Mouse (Mus musculus): ENCODE data around the gene Paqr3. TPM values are rescaled to one million over a fixed set of nuclear protein-coding genes. Genes with fewer than 3 reads are reported as not detected.

Gene Paqr3
- polyA plus RNA-seq, 1 experiment, result 1.4 TPM

DNA sequence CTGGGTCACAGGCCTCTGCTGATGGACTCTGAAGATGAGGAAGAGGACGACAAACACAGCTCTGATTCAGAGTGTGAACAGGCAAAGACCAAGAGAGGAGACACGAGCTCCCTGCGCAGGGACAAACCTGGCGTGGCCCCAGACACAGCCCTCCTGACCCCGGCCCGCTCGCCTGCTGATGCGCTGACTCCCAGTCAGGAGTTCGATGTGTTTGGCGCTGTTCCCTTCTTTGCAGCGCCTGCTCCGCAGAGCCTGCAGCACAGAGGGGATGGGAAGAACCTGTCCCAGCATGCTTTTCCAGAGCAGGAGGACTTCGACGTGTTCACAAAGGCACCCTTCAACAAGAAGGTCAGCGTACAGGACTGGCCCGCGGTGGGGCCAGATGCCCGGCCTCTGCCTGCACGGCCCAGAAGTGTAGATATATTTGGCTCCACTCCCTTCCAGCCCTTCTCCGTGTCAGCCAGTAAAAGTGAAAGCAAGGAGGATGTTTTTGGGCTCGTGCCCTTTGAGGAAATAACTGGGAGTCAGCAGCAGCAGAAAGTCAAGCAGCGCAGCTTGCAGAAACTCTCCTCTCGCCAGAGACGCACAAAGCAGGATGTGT, 24.3 kb downstream of the Paqr3 start:
- Histone ChIP-seq H3K36me3 (ENCODE audit: control insufficient read depth, insufficient read depth, low read length) (peaks cover 29% of the 10 kb centered on the region), H3K4me1 (ENCODE audit: control insufficient read depth, insufficient read depth, insufficient read length) (no peaks in the 10 kb centered on the region), H3K4me3 (ENCODE audit: extremely low read depth, insufficient read depth, insufficient read length) (no peak overlapping the region), H3K27ac (ENCODE audit: insufficient read depth, low read length) (no peak overlapping the region), H3K27me3 (ENCODE audit: control insufficient read depth, insufficient read depth, low read length) (no peaks in the 10 kb centered on the region)
- TF ChIP-seq POLR2A (IDR thresholded peaks at IDR 0.05; ENCODE audit: low read depth, low read length), result no peak
- no peak for TF ChIP-seq CTCF (IDR thresholded peaks at IDR 0.05; ENCODE audit: extremely low read depth, insufficient read depth, insufficient read length, insufficient replicate concordance)
- 91% methylated on average over 24 of the region's 24 CpGs for WGBS
- no peak for DNase-seq (ENCODE audit: low read depth in 1 of 2, low spot score in 2 of 2)

DNA sequence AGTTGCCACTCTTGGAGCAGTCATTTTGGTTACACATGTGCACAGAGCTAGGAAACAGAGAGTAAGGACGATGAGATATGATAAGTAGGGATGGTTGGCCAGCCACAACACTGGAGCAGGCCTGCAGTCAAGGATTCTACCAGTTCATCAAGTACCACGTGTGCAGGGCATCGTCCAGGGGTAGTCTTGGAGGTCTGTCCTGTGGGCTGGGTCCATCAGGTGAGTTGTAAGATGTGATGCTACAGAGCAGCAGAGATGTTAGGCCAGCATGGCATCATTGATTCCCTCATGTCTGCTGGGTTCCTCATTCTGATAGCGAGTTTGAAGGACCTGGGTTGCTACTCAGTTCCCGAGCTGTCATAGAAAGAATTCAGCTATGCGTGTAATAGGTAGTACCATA, 26.3 kb downstream of the Paqr3 start:
- H3K27me3 ChIP-seq (ENCODE audit: control insufficient read depth, insufficient read depth, low read length), result no peaks in the 10 kb centered on the region
- H3K36me3 ChIP-seq (ENCODE audit: control insufficient read depth, insufficient read depth, low read length), result peaks cover 29% of the 10 kb centered on the region
- no peak overlapping the region for H3K4me3 ChIP-seq (ENCODE audit: extremely low read depth, insufficient read depth, insufficient read length)
- H3K4me1 ChIP-seq (ENCODE audit: control insufficient read depth, insufficient read depth, insufficient read length), result no peaks in the 10 kb centered on the region
- WGBS, result 95% methylated on average over 6 of the region's 6 CpGs
- H3K27ac ChIP-seq (ENCODE audit: insufficient read depth, low read length), result no peak overlapping the region
- TF ChIP-seq POLR2A (IDR thresholded peaks at IDR 0.05; ENCODE audit: low read depth, low read length) (no peak), CTCF (IDR thresholded peaks at IDR 0.05; ENCODE audit: extremely low read depth, insufficient read depth, insufficient read length, insufficient replicate concordance) (no peak)
- DNase-seq (ENCODE audit: low read depth in 1 of 2, low spot score in 2 of 2), result no peak

- Histone ChIP-seq H3K36me3 (ENCODE audit: control insufficient read depth, insufficient read depth, low read length) (peaks cover 32% of the 10 kb centered on the region), H3K4me3 (ENCODE audit: extremely low read depth, insufficient read depth, insufficient read length) (no peak overlapping the region), H3K27me3 (ENCODE audit: control insufficient read depth, insufficient read depth, low read length) (no peaks in the 10 kb centered on the region), H3K4me1 (ENCODE audit: control insufficient read depth, insufficient read depth, insufficient read length) (no peaks in the 10 kb centered on the region), H3K27ac (ENCODE audit: insufficient read depth, low read length) (no peak overlapping the region)
- no peak for DNase-seq (ENCODE audit: low read depth in 1 of 2, low spot score in 2 of 2)
- over 99% methylated on average over 4 of the region's 4 CpGs for WGBS
- TF ChIP-seq POLR2A (IDR thresholded peaks at IDR 0.05; ENCODE audit: low read depth, low read length) (no peak), CTCF (IDR thresholded peaks at IDR 0.05; ENCODE audit: extremely low read depth, insufficient read depth, insufficient read length, insufficient replicate concordance) (no peak)
These were observed 26.9 kb downstream of the Paqr3 start for GRCm38 (mm10) chr5:97084541-97084940.

DNA sequence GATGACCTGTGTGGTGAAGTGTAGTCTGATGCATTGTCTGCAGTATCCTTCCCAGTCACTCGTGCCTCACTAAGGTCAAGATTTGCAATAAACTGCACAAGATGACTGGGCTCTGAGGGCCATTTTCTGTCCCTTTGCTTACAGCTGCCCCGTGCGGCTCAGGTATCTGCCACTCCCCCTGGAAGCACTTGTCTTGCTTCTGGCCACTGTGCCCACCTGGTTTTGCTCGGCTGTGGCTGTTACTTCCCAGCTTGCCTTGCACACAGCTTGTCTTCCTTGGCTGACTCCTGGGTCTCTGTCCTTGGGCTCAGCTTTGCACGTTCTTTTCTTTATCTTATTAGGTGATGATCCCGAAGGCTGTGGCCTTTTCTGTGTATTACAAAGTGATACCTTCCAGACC, 27.7 kb downstream of the Paqr3 start:
- no peak overlapping the region for H3K4me3 ChIP-seq (ENCODE audit: extremely low read depth, insufficient read depth, insufficient read length)
- DNase-seq (ENCODE audit: low read depth in 1 of 2, low spot score in 2 of 2), result no peak
- H3K27me3 ChIP-seq (ENCODE audit: control insufficient read depth, insufficient read depth, low read length), result no peaks in the 10 kb centered on the region
- no peak for TF ChIP-seq POLR2A (IDR thresholded peaks at IDR 0.05; ENCODE audit: low read depth, low read length)
- no peak for TF ChIP-seq CTCF (IDR thresholded peaks at IDR 0.05; ENCODE audit: extremely low read depth, insufficient read depth, insufficient read length, insufficient replicate concordance)
- no peak overlapping the region for H3K27ac ChIP-seq (ENCODE audit: insufficient read depth, low read length)
- peaks cover 32% of the 10 kb centered on the region for H3K36me3 ChIP-seq (ENCODE audit: control insufficient read depth, insufficient read depth, low read length)
- WGBS, result 92% methylated on average over 6 of the region's 6 CpGs
- no peaks in the 10 kb centered on the region for H3K4me1 ChIP-seq (ENCODE audit: control insufficient read depth, insufficient read depth, insufficient read length)

- Histone ChIP-seq H3K27ac (ENCODE audit: insufficient read depth, low read length) (no peak overlapping the region), H3K4me3 (ENCODE audit: extremely low read depth, insufficient read depth, insufficient read length) (no peak overlapping the region), H3K36me3 (ENCODE audit: control insufficient read depth, insufficient read depth, low read length) (peaks cover 26% of the 10 kb centered on the region), H3K4me1 (ENCODE audit: control insufficient read depth, insufficient read depth, insufficient read length) (no peaks in the 10 kb centered on the region), H3K27me3 (ENCODE audit: control insufficient read depth, insufficient read depth, low read length) (no peaks in the 10 kb centered on the region)
- WGBS, result 92% methylated on average over 3 of the region's 3 CpGs
- DNase-seq (ENCODE audit: low read depth in 1 of 2, low spot score in 2 of 2), result no peak
- TF ChIP-seq CTCF (IDR thresholded peaks at IDR 0.05; ENCODE audit: extremely low read depth, insufficient read depth, insufficient read length, insufficient replicate concordance) (no peak), POLR2A (IDR thresholded peaks at IDR 0.05; ENCODE audit: low read depth, low read length) (no peak)
These were observed 29.9 kb downstream of the Paqr3 start for GRCm38 (mm10) chr5:97081481-97081880.

DNA sequence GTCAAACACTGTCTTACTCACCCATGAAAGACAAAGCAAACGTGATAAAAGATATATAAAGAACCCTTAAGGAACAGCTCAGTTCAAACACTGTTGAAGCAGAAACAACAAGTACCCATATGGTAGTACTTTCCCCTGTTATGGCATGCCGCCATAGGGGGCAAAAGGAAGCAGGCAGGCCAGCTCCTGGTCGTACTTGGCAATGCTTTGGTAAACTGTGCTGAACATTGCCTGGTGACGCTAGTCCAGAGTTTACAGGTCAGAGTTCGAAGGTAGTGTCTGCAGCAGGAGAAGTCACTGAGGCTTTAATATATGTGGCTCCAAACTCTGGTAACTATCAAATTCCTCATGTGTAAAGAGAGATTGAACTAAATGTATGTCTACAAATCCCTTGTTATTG, 32.8 kb downstream of the Paqr3 start:
- Histone ChIP-seq H3K27ac (ENCODE audit: insufficient read depth, low read length) (no peak overlapping the region), H3K36me3 (ENCODE audit: control insufficient read depth, insufficient read depth, low read length) (peaks cover 28% of the 10 kb centered on the region), H3K4me1 (ENCODE audit: control insufficient read depth, insufficient read depth, insufficient read length) (no peaks in the 10 kb centered on the region), H3K4me3 (ENCODE audit: extremely low read depth, insufficient read depth, insufficient read length) (no peak overlapping the region), H3K27me3 (ENCODE audit: control insufficient read depth, insufficient read depth, low read length) (no peaks in the 10 kb centered on the region)
- no peak for DNase-seq (ENCODE audit: low read depth in 1 of 2, low spot score in 2 of 2)
- 88% methylated on average over 5 of the region's 5 CpGs for WGBS
- no peak for TF ChIP-seq CTCF (IDR thresholded peaks at IDR 0.05; ENCODE audit: extremely low read depth, insufficient read depth, insufficient read length, insufficient replicate concordance)
- no peak for TF ChIP-seq POLR2A (IDR thresholded peaks at IDR 0.05; ENCODE audit: low read depth, low read length)

DNA sequence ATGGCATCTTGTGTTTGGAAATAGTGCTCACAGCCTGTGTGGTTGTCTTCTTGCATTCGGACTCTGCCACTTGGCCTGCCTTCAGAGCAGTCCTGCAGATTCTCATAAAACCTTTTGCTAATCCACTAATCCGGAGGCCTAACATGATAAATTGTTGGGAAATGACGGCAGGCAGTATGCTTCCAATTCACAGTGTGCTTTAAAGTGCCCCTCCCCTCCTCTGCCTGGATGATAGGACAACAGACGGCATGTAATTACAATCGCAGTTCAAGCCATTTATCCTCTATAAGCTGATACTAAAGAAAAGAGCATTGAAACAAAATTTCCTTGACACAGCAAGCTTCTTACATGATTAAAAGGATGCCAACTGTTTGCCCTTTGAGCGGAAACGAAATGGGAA, 33.7 kb downstream of the Paqr3 start:
- DNase-seq (ENCODE audit: low read depth in 1 of 2, low spot score in 2 of 2), result no peak
- no peaks in the 10 kb centered on the region for H3K4me1 ChIP-seq (ENCODE audit: control insufficient read depth, insufficient read depth, insufficient read length)
- TF ChIP-seq POLR2A (IDR thresholded peaks at IDR 0.05; ENCODE audit: low read depth, low read length) (no peak), CTCF (IDR thresholded peaks at IDR 0.05; ENCODE audit: extremely low read depth, insufficient read depth, insufficient read length, insufficient replicate concordance) (no peak)
- H3K27me3 ChIP-seq (ENCODE audit: control insufficient read depth, insufficient read depth, low read length), result no peaks in the 10 kb centered on the region
- peaks cover 29% of the 10 kb centered on the region for H3K36me3 ChIP-seq (ENCODE audit: control insufficient read depth, insufficient read depth, low read length)
- WGBS, result 96% methylated on average over 7 of the region's 7 CpGs
- no peak overlapping the region for H3K4me3 ChIP-seq (ENCODE audit: extremely low read depth, insufficient read depth, insufficient read length)
- no peak overlapping the region for H3K27ac ChIP-seq (ENCODE audit: insufficient read depth, low read length)

All from spleen, adult 2 months (tissue).